Mouse (Mus musculus) C2C12 (cell line): ENCODE results near the gene Tmc5. TPM values are rescaled to one million over a fixed set of nuclear protein-coding genes. Genes with fewer than 3 reads are reported as not detected.

Source experiments
- H3K27me3 ChIP-seq: one replicate; pipeline ENCODE4 v1.6.1; 2011; ENCODE audit not compliant: control insufficient read depth, insufficient read depth, insufficient read length
- H3K36me3 ChIP-seq: one replicate; pipeline ENCODE4 v1.6.1; 2011; ENCODE audit not compliant: control insufficient read depth, insufficient read depth
- H3K4me3 ChIP-seq: one replicate; pipeline ENCODE4 v1.5.1; 2011; ENCODE audit warnings: mild to moderate bottlenecking, control low read depth; ENCODE audit not compliant: poor library complexity, insufficient read depth, severe bottlenecking
- H3K79me2 ChIP-seq: one replicate; pipeline ENCODE4 v1.6.1; 2011; ENCODE audit not compliant: control insufficient read depth, insufficient read depth
- H3K79me3 ChIP-seq: one replicate; pipeline ENCODE4 v1.6.1; 2011; ENCODE audit warnings: low read depth, control low read depth
- H3ac ChIP-seq: one replicate; pipeline ENCODE3; 2011; ENCODE audit warnings: low read depth; ENCODE audit not compliant: control insufficient read depth, insufficient read length
- CEBPB ChIP-seq: IDR thresholded peaks from one replicate; pipeline ENCODE4 v1.6.1; 2011; ENCODE audit warnings: low read depth, mild to moderate bottlenecking, control low read depth, moderate library complexity
- CTCF ChIP-seq: IDR thresholded peaks from one replicate; pipeline ENCODE4 v1.5.1; 2011; ENCODE audit not compliant: control insufficient read depth, insufficient read depth, insufficient read length
- FOSL1 ChIP-seq: IDR thresholded peaks from one replicate; pipeline ENCODE4 v1.8.0; 2011; ENCODE audit warnings: mild to moderate bottlenecking, low read length; ENCODE audit not compliant: poor library complexity, insufficient read depth, severe bottlenecking
- MAX ChIP-seq: IDR thresholded peaks from one replicate; pipeline ENCODE4 v1.6.1; 2011; ENCODE audit warnings: mild to moderate bottlenecking, control low read depth
- MYOD1 ChIP-seq: IDR thresholded peaks from one replicate; pipeline ENCODE4 v1.6.1; 2011; ENCODE audit warnings: low read depth; ENCODE audit not compliant: control insufficient read depth, insufficient read length
- MYOG ChIP-seq: IDR thresholded peaks from one replicate; pipeline ENCODE4 v1.6.1; 2011; ENCODE audit not compliant: control insufficient read depth, insufficient read length; ENCODE audit errors: extremely low read depth
- USF1 ChIP-seq: IDR thresholded peaks from one replicate; pipeline ENCODE4 v1.6.1; 2011; ENCODE audit warnings: low read depth, mild to moderate bottlenecking, control low read depth, moderate library complexity
- polyA plus RNA-seq: library from polyadenylated mRNA; unstranded; fragments of >200 nt; fragmentation: generic; extraction: Trizol; gene quantifications from one replicate; pipeline ENCODE4 v1.2.1, GENCODE M21; 2012; ENCODE audit warnings: missing spikeins

The Tmc5 gene
- polyA plus RNA-seq, 1 experiment: not detected

- Histone ChIP-seq H3K36me3 (no peaks in the 10 kb centered on the region), H3K79me3 (no peaks in the 10 kb centered on the region), H3K79me2 (no peaks in the 10 kb centered on the region), H3K27me3 (peaks cover 22% of the 10 kb centered on the region), H3ac (no peak overlapping the region), H3K4me3 (no peak overlapping the region)
- TF ChIP-seq MAX (no peak), FOSL1 (no peak), CEBPB (no peak), MYOD1 (no peak), USF1 (no peak)
Measured at GRCm38 (mm10) chr7:118627550-118628298, 30.6 kb downstream of the Tmc5 start.

GRCm38 (mm10) chr7:118633094-118633493, 36.0 kb downstream of the Tmc5 start:
- TF ChIP-seq CTCF (no peak), MYOD1 (no peak), MYOG (no peak)
- no peaks in the 10 kb centered on the region for H3K79me2 ChIP-seq
- H3K4me3 ChIP-seq: no peak overlapping the region
- H3K79me3 ChIP-seq: no peaks in the 10 kb centered on the region
- H3K27me3 ChIP-seq: no peaks in the 10 kb centered on the region
- no peak overlapping the region for H3ac ChIP-seq
- H3K36me3 ChIP-seq: no peaks in the 10 kb centered on the region

- Histone ChIP-seq H3K79me3 (no peaks in the 10 kb centered on the region), H3K79me2 (no peaks in the 10 kb centered on the region), H3K27me3 (no peaks in the 10 kb centered on the region), H3K36me3 (no peaks in the 10 kb centered on the region), H3ac (no peak overlapping the region), H3K4me3 (no peak overlapping the region)
- TF ChIP-seq FOSL1: no peak
- TF ChIP-seq MYOD1: no peak
- TF ChIP-seq USF1: no peak
- TF ChIP-seq CTCF: no peak
- no peak for TF ChIP-seq MAX
- no peak for TF ChIP-seq MYOG
- TF ChIP-seq CEBPB: no peak
Measured at GRCm38 (mm10) chr7:118633951-118634350, 36.9 kb downstream of the Tmc5 start.

- H3K27me3 ChIP-seq: peaks cover 5% of the 10 kb centered on the region
- H3K79me2 ChIP-seq: no peaks in the 10 kb centered on the region
- no peak overlapping the region for H3ac ChIP-seq
- H3K4me3 ChIP-seq: no peak overlapping the region
- no peaks in the 10 kb centered on the region for H3K36me3 ChIP-seq
- TF ChIP-seq FOSL1: no peak
- no peaks in the 10 kb centered on the region for H3K79me3 ChIP-seq
Measured at GRCm38 (mm10) chr7:118637466-118637865, 40.4 kb downstream of the Tmc5 start.

- Histone ChIP-seq H3K27me3 (peaks cover 13% of the 10 kb centered on the region), H3K79me3 (no peaks in the 10 kb centered on the region), H3K4me3 (no peak overlapping the region), H3K36me3 (no peaks in the 10 kb centered on the region), H3ac (no peak overlapping the region), H3K79me2 (no peaks in the 10 kb centered on the region)
- TF ChIP-seq USF1 (no peak), CTCF (no peak), MYOD1 (no peak), MAX (no peak), FOSL1 (no peak), MYOG (no peak), CEBPB (no peak)
Measured at GRCm38 (mm10) chr7:118646237-118646636, 49.1 kb downstream of the Tmc5 start.

GRCm38 (mm10) chr7:118649328-118649727, 52.2 kb downstream of the Tmc5 start:
- TF ChIP-seq MYOG (no peak), MAX (no peak), CTCF (no peak), USF1 (no peak), FOSL1 (no peak), MYOD1 (no peak), CEBPB (no peak)
- Histone ChIP-seq H3K79me2 (no peaks in the 10 kb centered on the region), H3K36me3 (no peaks in the 10 kb centered on the region), H3K79me3 (no peaks in the 10 kb centered on the region), H3K4me3 (no peak overlapping the region), H3ac (no peak overlapping the region), H3K27me3 (peaks cover 9% of the 10 kb centered on the region)
